Mouse (Mus musculus): Measurements from ENCODE around the gene Oas1e.
A peak's percentile ranks its signal among the peaks of the same experiment; 100 is the strongest.

- TF ChIP-seq CTCF (IDR thresholded peaks at IDR 0.05; ENCODE audit: low read depth, low read length) (peak; percentile 46; the same call in 1 of the 2 replicates), POLR2A (IDR thresholded peaks at IDR 0.05; ENCODE audit: extremely low read depth, insufficient read depth, low read length) (no peak)
Measured at GRCm38 (mm10) chr5:120742125-120742524, 53.2 kb downstream of the Oas1e start.

Data from liver, adult 2 months (tissue).